Mouse (Mus musculus): ENCODE data around the gene Tmem260.

DNA sequence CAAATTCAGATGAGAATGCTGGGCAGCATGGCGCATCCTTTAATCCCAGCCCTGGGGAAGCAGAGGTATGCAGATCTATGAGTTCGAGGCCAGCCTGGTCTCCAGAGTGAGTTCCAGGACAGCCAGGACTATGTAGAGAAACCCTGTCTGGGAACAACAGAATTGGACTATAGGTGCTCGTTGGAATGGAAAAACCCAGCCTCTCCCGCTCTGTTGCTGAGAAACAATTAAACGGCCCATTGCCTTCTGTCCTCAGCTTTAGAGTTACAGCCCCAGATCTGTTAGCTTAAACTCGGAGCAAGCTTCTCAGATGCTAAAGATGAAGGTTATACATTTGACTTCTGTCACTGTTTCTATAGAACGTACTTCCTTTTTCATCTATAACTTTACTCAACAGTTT is 22.4 kb downstream of the Tmem260 start:
- no peak for TF ChIP-seq CTCF (IDR thresholded peaks at IDR 0.05; ENCODE audit: control insufficient read depth, insufficient read depth, insufficient read length)
- TF ChIP-seq MYOD1 (IDR thresholded peaks at IDR 0.05; ENCODE audit: control insufficient read depth, insufficient read length, low read depth), result no peak
- no peak for TF ChIP-seq CEBPB (IDR thresholded peaks at IDR 0.05; ENCODE audit: low read depth)

Data from C2C12 (cell line).